Mouse (Mus musculus) heart, adult 2 months (tissue): Measurements from ENCODE around the gene Smbd1. TPM values are rescaled to one million over a fixed set of nuclear protein-coding genes. Genes with fewer than 3 reads are reported as not detected.

Experiments
- DNase-seq, 2 experiments: peaks; one replicate each; pipeline ENCODE4 v3.0.0; 2021
- H3K27ac ChIP-seq: fragments of 200-600 bp; 2 replicates; pipeline ENCODE4 v1.8.1; 2022
- H3K27me3 ChIP-seq: fragments of 200-500 bp; 2 replicates; pipeline ENCODE4 v1.6.1; 2012; ENCODE audit warnings: mild to moderate bottlenecking, low read length, inconsistent platforms, mixed read lengths; ENCODE audit not compliant: control insufficient read depth, insufficient read depth
- H3K36me3 ChIP-seq: fragments of 200-500 bp; 2 replicates; pipeline ENCODE4 v1.6.1; 2012; ENCODE audit warnings: low read length, inconsistent platforms; ENCODE audit not compliant: control insufficient read depth, insufficient read depth
- H3K4me1 ChIP-seq: fragments of 200-500 bp; 2 replicates; pipeline ENCODE4 v1.6.1; 2011; ENCODE audit warnings: low read length; ENCODE audit not compliant: control insufficient read depth, insufficient read depth
- H3K4me3 ChIP-seq: fragments of 200-600 bp; 2 replicates; pipeline ENCODE4 v1.8.1; 2022
- H3K79me2 ChIP-seq: fragments of 200-500 bp; replicated peaks from 2 replicates; pipeline ENCODE4 v1.6.1; 2012; ENCODE audit warnings: mild to moderate bottlenecking, inconsistent platforms, low read length, moderate library complexity, mixed read lengths; ENCODE audit not compliant: control insufficient read depth, insufficient read depth
- H3K9ac ChIP-seq: fragments of 200-500 bp; 2 replicates; pipeline ENCODE4 v1.6.1; 2012; ENCODE audit warnings: low read depth, mild to moderate bottlenecking, control low read depth, inconsistent platforms, low read length, mixed read lengths
- CTCF ChIP-seq: fragments of 200-600 bp; IDR thresholded peaks from 2 replicates; pipeline ENCODE4 v1.8.1; 2022; ENCODE audit warnings: antibody characterized with exemption, mild to moderate bottlenecking, moderate library complexity
- EP300 ChIP-seq: fragments of 200-500 bp; IDR thresholded peaks from 2 replicates; pipeline ENCODE4 v1.6.1; 2011; ENCODE audit warnings: low read depth, low read length, control low read depth; ENCODE audit not compliant: insufficient read depth
- POLR2A ChIP-seq: fragments of 200-500 bp; IDR thresholded peaks from 2 replicates; pipeline ENCODE4 v1.6.1; 2011; ENCODE audit warnings: mild to moderate bottlenecking, low read depth, low read length, control low read depth; ENCODE audit not compliant: insufficient read depth
- WGBS: fragments of 180-500 bp; shearing (Covaris S2); methylation state at CpG from one replicate; pipeline ENCODE4 v1.1.7; 2018; 5-methylcytosine and 5-hydroxymethylcytosine counted together
- intact Hi-C: fragments of 180-260 bp; cut with DNase I; formaldehyde crosslinking; loops from one replicate; pipeline ENCODE4 v1.15.1; 2025
- polyA plus RNA-seq: library from polyadenylated mRNA; depleted of rRNA; stranded (reverse); fragments of >200 nt; gene quantifications from 2 replicates; pipeline ENCODE4 v1.2.3, GENCODE M21; 2012
- total RNA-seq, 2 experiments: library from RNA; stranded (reverse); gene quantifications; 2 replicates each; pipeline ENCODE4 v1.2.3; 2021

The Smbd1 gene
- total and polyA plus RNA-seq, 3 experiments, result not detected

GRCm38 (mm10) chr16:32825380-32825779, 15.1 kb upstream of the Smbd1 start:
- Histone ChIP-seq H3K79me2 (no peaks in the 10 kb centered on the region), H3K36me3 (no peaks in the 10 kb centered on the region), H3K9ac (no peak overlapping the region), H3K27ac (no peak overlapping the region), H3K4me3 (no peak overlapping the region), H3K27me3 (no peaks in the 10 kb centered on the region), H3K4me1 (peaks cover 7% of the 10 kb centered on the region)
- no peak for TF ChIP-seq POLR2A
- TF ChIP-seq EP300, result no peak
- TF ChIP-seq CTCF, result no peak
- DNase-seq, result no peak
- WGBS, result 68% methylated on average over 12 of the region's 12 CpGs
- intact Hi-C loops, result no loop called here

DNA sequence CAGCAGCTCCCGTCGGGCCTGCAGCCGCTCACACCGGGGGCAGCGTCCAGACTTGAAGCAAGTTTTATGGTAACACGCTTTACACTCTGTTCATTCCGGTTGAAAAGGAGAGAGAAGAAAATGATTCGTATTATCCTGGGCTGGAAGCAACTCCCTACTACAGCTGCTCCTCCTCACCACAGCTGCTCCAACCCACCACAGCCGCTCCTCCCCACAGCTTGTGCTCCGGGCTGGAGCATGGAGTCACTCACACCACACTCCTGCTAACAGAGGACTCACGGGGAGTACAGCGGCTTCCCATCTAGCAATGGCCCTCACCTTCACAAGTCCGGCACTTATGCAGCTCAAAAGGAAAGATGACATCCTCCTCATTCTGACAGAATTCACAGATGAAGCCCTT, 13.8 kb upstream of the Smbd1 start:
- Histone ChIP-seq H3K36me3 (no peaks in the 10 kb centered on the region), H3K79me2 (no peaks in the 10 kb centered on the region), H3K4me1 (peaks cover 7% of the 10 kb centered on the region), H3K27ac (no peak overlapping the region), H3K27me3 (no peaks in the 10 kb centered on the region), H3K4me3 (no peak overlapping the region), H3K9ac (no peak overlapping the region)
- WGBS, result 91% methylated on average over 13 of the region's 13 CpGs
- intact Hi-C loops, result no loop called here
- TF ChIP-seq EP300 (no peak), POLR2A (no peak), CTCF (no peak)
- DNase-seq, result no peak

DNA sequence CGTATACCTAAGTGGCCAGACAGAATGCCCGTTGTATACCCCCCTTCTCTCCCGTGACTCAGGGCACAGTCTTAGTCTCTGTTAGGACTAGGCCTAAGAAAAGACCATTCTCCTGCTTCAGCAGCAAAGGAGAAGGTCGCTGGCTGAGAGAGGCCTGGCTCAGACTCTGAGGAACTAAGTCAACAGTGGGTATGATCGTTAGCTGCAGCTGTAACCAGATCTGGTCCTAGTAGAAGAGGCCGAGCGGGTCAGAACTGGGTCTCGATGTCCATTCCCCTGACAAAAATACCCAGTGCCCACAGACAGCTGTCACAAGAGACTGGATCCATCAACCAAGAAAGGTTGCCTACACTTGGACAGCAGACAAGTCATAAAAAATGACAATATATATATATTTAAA, 13.2 kb upstream of the Smbd1 start:
- no peaks in the 10 kb centered on the region for H3K27me3 ChIP-seq
- intact Hi-C loops, result no loop called here
- peaks cover 7% of the 10 kb centered on the region for H3K4me1 ChIP-seq
- no peak for DNase-seq
- TF ChIP-seq CTCF (no peak), EP300 (no peak), POLR2A (no peak)
- H3K36me3 ChIP-seq, result no peaks in the 10 kb centered on the region
- H3K79me2 ChIP-seq, result no peaks in the 10 kb centered on the region
- no peak overlapping the region for H3K4me3 ChIP-seq
- no peak overlapping the region for H3K9ac ChIP-seq
- no peak overlapping the region for H3K27ac ChIP-seq
- 95% methylated on average over 8 of the region's 8 CpGs for WGBS

- DNase-seq, result no peak
- WGBS, result 66% methylated on average over 5 of the region's 5 CpGs
- Histone ChIP-seq H3K27me3 (no peaks in the 10 kb centered on the region), H3K4me3 (no peak overlapping the region), H3K27ac (peak overlapping the region; percentile 67; the same call in 1 of the 2 replicates), H3K9ac (no peak overlapping the region), H3K36me3 (no peaks in the 10 kb centered on the region), H3K79me2 (no peaks in the 10 kb centered on the region), H3K4me1 (peaks cover 7% of the 10 kb centered on the region)
- intact Hi-C loops, result no loop called here
- TF ChIP-seq EP300 (no peak), CTCF (no peak), POLR2A (no peak)
Measured at GRCm38 (mm10) chr16:32822881-32823280, 12.6 kb upstream of the Smbd1 start.

DNA sequence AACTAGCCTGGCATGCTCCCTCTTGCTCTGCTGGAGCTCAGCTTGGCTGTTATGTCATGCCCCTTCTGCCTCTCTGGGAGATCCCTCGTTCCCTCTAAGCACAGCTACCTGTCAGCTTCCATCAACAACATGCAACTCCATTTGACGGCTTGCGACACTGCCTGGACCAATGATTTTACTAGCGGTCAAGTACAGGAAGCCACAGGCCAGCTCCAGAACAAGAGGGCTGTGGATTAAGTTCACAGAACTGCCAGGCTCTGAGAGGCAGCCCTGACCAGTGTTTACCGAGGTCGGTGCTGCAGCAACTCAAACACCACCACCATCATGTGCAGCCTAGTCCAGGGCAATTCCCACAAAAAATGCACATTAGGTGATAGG, 12.2 kb upstream of the Smbd1 start:
- H3K4me3 ChIP-seq, result no peak overlapping the region
- H3K4me1 ChIP-seq, result peaks cover 7% of the 10 kb centered on the region
- no peaks in the 10 kb centered on the region for H3K27me3 ChIP-seq
- H3K27ac ChIP-seq, result peak overlapping the region; percentile 67
- 0 out of 2 replicates have a peak, but pooled peaks have one; percentile 8 for TF ChIP-seq POLR2A
- TF ChIP-seq EP300, result no peak
- no peak for TF ChIP-seq CTCF
- DNase-seq, result no peak
- no peaks in the 10 kb centered on the region for H3K36me3 ChIP-seq
- intact Hi-C loops, result no loop called here
- no peaks in the 10 kb centered on the region for H3K79me2 ChIP-seq
- H3K9ac ChIP-seq, result 0 out of 2 replicates have a peak overlapping the region, but pooled peaks have one; percentile 18
- WGBS, result 41% methylated on average over 6 of the region's 6 CpGs

- Histone ChIP-seq H3K36me3 (no peaks in the 10 kb centered on the region), H3K4me1 (peaks cover 7% of the 10 kb centered on the region), H3K79me2 (no peaks in the 10 kb centered on the region), H3K4me3 (no peak overlapping the region), H3K27me3 (no peaks in the 10 kb centered on the region), H3K27ac (peak overlapping the region; percentile 67), H3K9ac (0 out of 2 replicates have a peak overlapping the region, but pooled peaks have one; percentile 18)
- WGBS, result 40% methylated on average over 10 of the region's 10 CpGs
- peak; percentile 60 to 79 for DNase-seq
- intact Hi-C loops, result no loop called here
- TF ChIP-seq EP300 (no peak), POLR2A (0 out of 2 replicates have a peak, but pooled peaks have one; percentile 29)
Measured at GRCm38 (mm10) chr16:32821772-32822449, 11.6 kb upstream of the Smbd1 start.
